Mouse (Mus musculus) midbrain, embryonic 15.5 days (tissue): ENCODE measurements around the gene Ngdn. TPM values are rescaled to one million over a fixed set of nuclear protein-coding genes. Genes with fewer than 3 reads are reported as not detected.
"Not testable (repeated sequence)": the region's sequence is repeated elsewhere in the genome, so short reads cannot be mapped to it uniquely, and the experiment has no call there.

Source experiments
- ATAC-seq: fragments of 200-750 bp; cut with Nextera tagmentation; replicated peaks from 2 replicates; pipeline ENCODE4 v1.8.0; 2017; ENCODE audit warnings: moderate TSS enrichment
- H3K27ac ChIP-seq: fragments of 300-500 bp; sonication (generic); 2 replicates; pipeline ENCODE4 v1.5.1; 2015; ENCODE audit warnings: mild to moderate bottlenecking, inconsistent platforms
- H3K27me3 ChIP-seq: fragments of 300-500 bp; sonication (generic); replicated peaks from 2 replicates; pipeline ENCODE4 v1.6.1; 2015; ENCODE audit warnings: inconsistent platforms
- H3K36me3 ChIP-seq: fragments of 300-500 bp; sonication (generic); replicated peaks from 2 replicates; pipeline ENCODE4 v1.6.1; 2015; ENCODE audit warnings: inconsistent platforms
- H3K4me1 ChIP-seq: fragments of 300-500 bp; sonication (generic); 2 replicates; pipeline ENCODE4 v1.6.1; 2015; ENCODE audit warnings: inconsistent platforms
- H3K4me2 ChIP-seq: fragments of 300-500 bp; sonication (generic); 2 replicates; pipeline ENCODE4 v1.6.1; 2015; ENCODE audit warnings: inconsistent platforms, mild to moderate bottlenecking, moderate library complexity
- H3K4me3 ChIP-seq: fragments of 300-500 bp; sonication (generic); 2 replicates; pipeline ENCODE4 v1.5.1; 2015; ENCODE audit warnings: mild to moderate bottlenecking, inconsistent platforms
- H3K9ac ChIP-seq: fragments of 300-500 bp; sonication (generic); 2 replicates; pipeline ENCODE4 v1.6.1; 2015; ENCODE audit warnings: mild to moderate bottlenecking, inconsistent platforms
- H3K9me3 ChIP-seq: fragments of 300-500 bp; sonication (generic); 2 replicates; pipeline ENCODE4 v1.6.1; 2016; ENCODE audit warnings: inconsistent platforms
- WGBS: fragments of 180-500 bp; shearing (Covaris S2); methylation state at CpG from one replicate; pipeline ENCODE4 v1.1.7; 2015; ENCODE audit warnings: mixed read lengths; 5-methylcytosine and 5-hydroxymethylcytosine counted together
- polyA plus RNA-seq: library from polyadenylated mRNA; unstranded; fragments of >200 nt; fragmentation: Nextera tagmentation; extraction: Ambion mirVana; gene quantifications from 2 replicates; pipeline ENCODE4 v1.2.1, GENCODE M21; 2015

Ngdn gene
- polyA plus RNA-seq, 1 experiment from 2014 or later: 47.8 TPM

GRCm38 (mm10) chr14:55016876-55017275 is 1.6 kb downstream of the Ngdn start:
- no peak overlapping the region for H3K4me2 ChIP-seq
- WGBS: 92% methylated on average over 16 of the region's 16 CpGs
- H3K36me3 ChIP-seq: peaks cover 8% of the 10 kb centered on the region; the same call in 1 of the 2 replicates
- H3K4me1 ChIP-seq: peaks cover 12% of the 10 kb centered on the region
- H3K4me3 ChIP-seq: no peak overlapping the region
- H3K27me3 ChIP-seq: no peaks in the 10 kb centered on the region
- ATAC-seq: no peak
- H3K9ac ChIP-seq: no peak overlapping the region
- no peaks in the 10 kb centered on the region for H3K9me3 ChIP-seq
- no peak overlapping the region for H3K27ac ChIP-seq

- H3K36me3 ChIP-seq: peaks cover 24% of the 10 kb centered on the region; the same call in 1 of the 2 replicates
- H3K4me2 ChIP-seq: no peak overlapping the region
- no peak for ATAC-seq
- H3K27ac ChIP-seq: no peak overlapping the region
- no peak overlapping the region for H3K9ac ChIP-seq
- H3K4me1 ChIP-seq: peaks cover 10% of the 10 kb centered on the region
- H3K9me3 ChIP-seq: no peaks in the 10 kb centered on the region
- no peaks in the 10 kb centered on the region for H3K27me3 ChIP-seq
- WGBS: 31% methylated on average over 9 of the region's 9 CpGs
- H3K4me3 ChIP-seq: no peak overlapping the region
Measured at GRCm38 (mm10) chr14:55020394-55020793, 5.1 kb downstream of the Ngdn start.

- 89% methylated on average over 15 of the region's 15 CpGs for WGBS
- Histone ChIP-seq H3K4me1 (peaks cover 12% of the 10 kb centered on the region), H3K9me3 (no peaks in the 10 kb centered on the region), H3K27me3 (no peaks in the 10 kb centered on the region), H3K4me3 (no peak overlapping the region), H3K4me2 (no peak overlapping the region), H3K36me3 (peaks cover 24% of the 10 kb centered on the region; the same call in 1 of the 2 replicates), H3K27ac (no peak overlapping the region), H3K9ac (no peak overlapping the region)
- ATAC-seq: no peak
Measured at GRCm38 (mm10) chr14:55023011-55023410, 7.8 kb downstream of the Ngdn start.

- no peaks in the 10 kb centered on the region for H3K9me3 ChIP-seq
- no peak overlapping the region for H3K9ac ChIP-seq
- H3K27me3 ChIP-seq: no peaks in the 10 kb centered on the region
- 58% methylated on average over 7 of the region's 7 CpGs for WGBS
- no peak for ATAC-seq
- no peak overlapping the region for H3K4me2 ChIP-seq
- peaks cover 23% of the 10 kb centered on the region for H3K4me1 ChIP-seq
- H3K36me3 ChIP-seq: peaks cover 21% of the 10 kb centered on the region; the same call in 1 of the 2 replicates
- H3K27ac ChIP-seq: no peak overlapping the region
- H3K4me3 ChIP-seq: no peak overlapping the region
Measured at GRCm38 (mm10) chr14:55024236-55024635, 9.0 kb downstream of the Ngdn start.

- WGBS: 81% methylated on average over 5 of the region's 5 CpGs
- Histone ChIP-seq H3K36me3 (peaks cover 20% of the 10 kb centered on the region; the same call in 1 of the 2 replicates), H3K27me3 (no peaks in the 10 kb centered on the region), H3K4me3 (no peak overlapping the region), H3K27ac (no peak overlapping the region), H3K9ac (no peak overlapping the region), H3K9me3 (no peaks in the 10 kb centered on the region), H3K4me2 (no peak overlapping the region), H3K4me1 (peaks cover 29% of the 10 kb centered on the region)
- ATAC-seq: no peak
Measured at GRCm38 (mm10) chr14:55025527-55025926, 10.3 kb downstream of the Ngdn start.

- peak overlapping the region; percentile 87 for H3K27ac ChIP-seq
- peak; percentile 1; the same call in 1 of the 2 replicates for ATAC-seq
- peaks cover 29% of the 10 kb centered on the region for H3K4me1 ChIP-seq
- H3K9me3 ChIP-seq: no peaks in the 10 kb centered on the region
- H3K4me2 ChIP-seq: peak overlapping the region; percentile 41; the same call in 1 of the 2 replicates
- H3K27me3 ChIP-seq: no peaks in the 10 kb centered on the region
- WGBS: 8% methylated on average over 5 of the region's 5 CpGs
- no peak overlapping the region for H3K9ac ChIP-seq
- H3K36me3 ChIP-seq: peaks cover 12% of the 10 kb centered on the region; the same call in 1 of the 2 replicates
- H3K4me3 ChIP-seq: no peak overlapping the region
Measured at GRCm38 (mm10) chr14:55027251-55027650, 12.0 kb downstream of the Ngdn start.

- Histone ChIP-seq H3K36me3 (peaks cover 8% of the 10 kb centered on the region; the same call in 1 of the 2 replicates), H3K9ac (no peak overlapping the region), H3K4me3 (no peak overlapping the region), H3K27ac (peak overlapping the region; percentile 87), H3K9me3 (no peaks in the 10 kb centered on the region), H3K27me3 (no peaks in the 10 kb centered on the region), H3K4me1 (peaks cover 31% of the 10 kb centered on the region), H3K4me2 (peak overlapping the region; percentile 41; the same call in 1 of the 2 replicates)
- WGBS: 2% methylated on average over 6 of the region's 6 CpGs
- ATAC-seq: peak; percentile 43
Measured at GRCm38 (mm10) chr14:55027653-55028052, 12.4 kb downstream of the Ngdn start.

GRCm38 (mm10) chr14:55028333-55028835 is 13.1 kb downstream of the Ngdn start:
- peak overlapping the region; percentile 41 for H3K4me2 ChIP-seq
- 0 out of 2 replicates have a peak overlapping the region, but pooled peaks have one; percentile 3 for H3K4me3 ChIP-seq
- H3K9me3 ChIP-seq: no peaks in the 10 kb centered on the region
- H3K36me3 ChIP-seq: 0 out of 2 replicates have a peak, but pooled peaks cover 2% of the 10 kb centered on the region
- H3K27me3 ChIP-seq: no peaks in the 10 kb centered on the region
- peak overlapping the region; percentile 87 for H3K27ac ChIP-seq
- ATAC-seq: peak; percentile 79
- peak overlapping the region; percentile 18; the same call in 1 of the 2 replicates for H3K9ac ChIP-seq
- WGBS: 0% methylated on average over 4 of the region's 5 CpGs
- peaks cover 38% of the 10 kb centered on the region for H3K4me1 ChIP-seq

- peak overlapping the region; percentile 18; the same call in 1 of the 2 replicates for H3K9ac ChIP-seq
- peak overlapping the region; percentile 87 for H3K27ac ChIP-seq
- H3K9me3 ChIP-seq: no peaks in the 10 kb centered on the region
- peak overlapping the region; percentile 41 for H3K4me2 ChIP-seq
- 5% methylated on average over 11 of the region's 11 CpGs for WGBS
- peak; percentile 44 for ATAC-seq
- H3K36me3 ChIP-seq: 0 out of 2 replicates have a peak, but pooled peaks cover 2% of the 10 kb centered on the region
- no peaks in the 10 kb centered on the region for H3K27me3 ChIP-seq
- H3K4me1 ChIP-seq: peaks cover 38% of the 10 kb centered on the region
- H3K4me3 ChIP-seq: no peak overlapping the region
Measured at GRCm38 (mm10) chr14:55029034-55029698, 13.9 kb downstream of the Ngdn start.

GRCm38 (mm10) chr14:55032695-55033225 is 17.5 kb downstream of the Ngdn start:
- no peaks in the 10 kb centered on the region for H3K27me3 ChIP-seq
- no peaks in the 10 kb centered on the region for H3K36me3 ChIP-seq
- WGBS: 10% methylated on average over 19 of the region's 19 CpGs
- no peak overlapping the region for H3K4me3 ChIP-seq
- no peak overlapping the region for H3K9ac ChIP-seq
- ATAC-seq: no peak
- H3K4me1 ChIP-seq: peaks cover 29% of the 10 kb centered on the region
- H3K9me3 ChIP-seq: no peaks in the 10 kb centered on the region
- H3K27ac ChIP-seq: peak overlapping the region; percentile 51; the same call in 1 of the 2 replicates
- peak overlapping the region; percentile 35 for H3K4me2 ChIP-seq

- not testable (repeated sequence) for H3K27me3 ChIP-seq, H3K4me2 ChIP-seq, H3K9me3 ChIP-seq, H3K9ac ChIP-seq, H3K4me3 ChIP-seq, H3K27ac ChIP-seq, H3K4me1 ChIP-seq, H3K36me3 ChIP-seq, ATAC-seq
- 89% methylated on average over 1 of the region's 2 CpGs for WGBS
Measured at GRCm38 (mm10) chr14:55043694-55044093, 28.4 kb downstream of the Ngdn start.

GRCm38 (mm10) chr14:55047971-55048531 is 32.8 kb downstream of the Ngdn start:
- Histone ChIP-seq H3K4me2 (no peak overlapping the region), H3K36me3 (no peaks in the 10 kb centered on the region), H3K9ac (no peak overlapping the region), H3K4me1 (peaks cover 7% of the 10 kb centered on the region), H3K27me3 (no peaks in the 10 kb centered on the region), H3K27ac (no peak overlapping the region), H3K9me3 (no peaks in the 10 kb centered on the region), H3K4me3 (no peak overlapping the region)
- 84% methylated on average over 2 of the region's 2 CpGs for WGBS
- ATAC-seq: no peak
